Mouse (Mus musculus) layer of hippocampus, postnatal 25 days (tissue): ENCODE measurements around the gene Kptn. TPM values are rescaled to one million over a fixed set of nuclear protein-coding genes. Genes with fewer than 3 reads are reported as not detected.

ENCODE experiments used
- DNase-seq, 2 experiments: peaks; one replicate each; pipeline ENCODE4 v3.0.0; 2022; ENCODE audit warnings: mixed read lengths in 2 of 2, low spot score in 1 of 2; ENCODE audit errors: extremely low spot score in 1 of 2
- total RNA-seq, 2 experiments: library from RNA; stranded (reverse); gene quantifications; 2 replicates each; pipeline ENCODE4 v1.2.3; 2021

Gene Kptn
- total RNA-seq, 2 experiments from 2014 or later: 32.3 to 37.8 TPM

DNA sequence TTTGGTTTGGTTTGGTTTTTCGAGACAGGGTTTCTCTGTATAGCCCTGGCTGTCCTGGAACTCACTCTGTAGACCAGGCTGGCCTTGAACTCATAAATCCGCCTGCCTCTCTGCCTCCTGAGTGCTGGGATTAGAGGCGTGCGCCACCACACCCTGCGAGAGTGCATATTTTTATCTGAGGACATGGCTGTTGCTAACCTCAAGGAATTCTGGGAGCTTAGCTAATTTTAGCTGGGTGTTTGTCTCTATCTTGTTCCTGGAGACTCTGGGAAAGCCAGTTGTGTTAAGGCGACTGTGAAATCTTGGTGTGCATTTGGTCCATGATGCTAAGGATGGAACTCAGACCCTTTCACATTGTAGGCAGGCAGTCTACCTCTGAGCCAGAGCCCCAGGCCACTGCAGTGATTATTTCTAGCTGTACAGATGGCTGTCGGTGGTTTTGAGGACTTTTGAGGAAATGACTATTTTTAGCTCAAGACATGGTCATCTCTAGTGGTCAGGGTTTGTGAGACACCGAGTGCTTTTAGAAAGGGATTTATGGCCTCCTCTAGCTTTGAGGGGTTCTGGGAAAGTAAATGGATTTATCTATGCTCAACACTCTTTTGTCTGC lies 36.5 kb downstream of the Kptn start:
- peak in 1 of 2 experiments; percentile 2 for DNase-seq

DNA sequence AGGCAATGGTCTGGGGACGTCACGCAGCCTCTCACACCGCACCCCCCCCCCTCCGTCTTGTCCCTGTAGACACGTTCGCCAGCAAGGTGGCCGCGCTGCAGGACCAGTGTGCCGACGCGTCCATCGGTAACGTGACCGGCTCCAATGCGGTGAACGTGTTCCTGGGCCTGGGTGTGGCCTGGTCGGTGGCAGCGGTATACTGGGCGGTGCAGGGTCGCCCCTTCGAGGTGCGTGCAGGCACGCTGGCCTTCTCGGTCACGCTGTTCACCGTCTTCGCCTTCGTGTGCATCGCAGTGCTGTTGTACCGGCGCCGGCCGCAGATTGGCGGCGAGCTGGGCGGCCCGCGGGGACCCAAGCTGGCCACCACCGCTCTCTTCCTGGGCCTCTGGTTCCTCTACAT lies 39.0 kb downstream of the Kptn start:
- no peak for DNase-seq

DNA sequence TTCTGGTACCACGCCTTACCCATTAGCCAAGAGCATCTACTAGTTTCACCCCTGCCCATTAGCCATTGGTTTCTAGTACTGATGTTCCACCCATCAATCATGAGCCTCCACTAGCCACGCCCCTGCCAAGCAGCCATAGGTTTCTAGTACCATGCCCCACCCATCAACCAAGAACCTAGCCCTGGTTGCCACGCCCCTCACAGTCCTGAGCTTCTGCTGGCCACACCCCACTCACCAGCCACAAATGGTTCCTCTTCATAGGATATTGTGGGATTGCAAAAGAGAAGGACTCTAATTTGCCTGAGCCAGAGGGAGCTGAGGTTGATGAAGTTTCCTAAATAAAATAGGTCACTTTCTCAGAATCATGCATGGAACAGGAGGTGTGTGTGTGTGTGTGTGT lies 41.0 kb downstream of the Kptn start:
- DNase-seq: no peak

- DNase-seq: no peak
Measured at GRCm38 (mm10) chr7:16161302-16161701, 41.6 kb downstream of the Kptn start.

DNA sequence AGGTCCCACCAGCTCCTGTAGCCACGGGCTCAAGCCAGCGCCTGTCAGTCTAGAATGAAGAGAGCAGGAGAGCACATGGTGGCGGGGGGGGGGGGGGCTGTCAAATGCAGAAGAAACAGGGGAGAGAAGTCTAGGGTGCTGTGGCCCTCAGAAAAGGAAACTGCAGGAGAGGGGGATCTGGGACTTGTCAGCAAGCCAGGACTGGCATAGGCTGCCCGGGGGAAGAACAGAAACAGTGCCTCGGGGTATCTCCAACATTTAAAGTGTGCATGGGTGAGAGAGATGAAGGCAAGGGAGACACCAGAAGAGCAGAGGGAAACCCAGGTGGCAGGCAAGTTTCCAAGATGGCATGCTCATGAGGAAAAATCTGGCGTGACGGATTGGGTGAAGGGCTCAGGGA lies 42.3 kb downstream of the Kptn start:
- no peak for DNase-seq

DNA sequence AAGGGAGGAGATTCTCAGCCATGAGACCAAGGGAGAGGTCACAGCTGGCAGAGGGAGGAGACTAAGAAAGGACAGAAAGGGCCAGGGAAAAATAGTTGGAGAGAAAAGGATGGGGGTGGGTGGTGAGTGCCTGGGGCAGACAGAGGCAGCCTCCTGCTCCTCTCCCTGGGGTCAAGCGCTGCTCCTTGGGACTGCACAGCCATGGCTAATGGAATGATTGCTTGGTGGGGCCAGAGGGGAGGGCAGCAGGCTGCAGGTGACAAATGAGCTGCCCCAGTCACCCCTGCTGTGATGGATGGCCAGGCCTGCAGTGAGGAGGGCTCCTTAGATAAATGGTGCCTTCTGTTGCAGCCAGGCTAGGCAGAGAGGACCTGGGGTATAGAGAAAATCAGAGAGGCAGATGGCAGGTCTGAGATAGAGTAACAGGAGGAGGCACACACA lies 52.5 kb downstream of the Kptn start:
- DNase-seq: no peak

- DNase-seq: no peak
Measured at GRCm38 (mm10) chr7:16172586-16173140, 53.0 kb downstream of the Kptn start.

DNA sequence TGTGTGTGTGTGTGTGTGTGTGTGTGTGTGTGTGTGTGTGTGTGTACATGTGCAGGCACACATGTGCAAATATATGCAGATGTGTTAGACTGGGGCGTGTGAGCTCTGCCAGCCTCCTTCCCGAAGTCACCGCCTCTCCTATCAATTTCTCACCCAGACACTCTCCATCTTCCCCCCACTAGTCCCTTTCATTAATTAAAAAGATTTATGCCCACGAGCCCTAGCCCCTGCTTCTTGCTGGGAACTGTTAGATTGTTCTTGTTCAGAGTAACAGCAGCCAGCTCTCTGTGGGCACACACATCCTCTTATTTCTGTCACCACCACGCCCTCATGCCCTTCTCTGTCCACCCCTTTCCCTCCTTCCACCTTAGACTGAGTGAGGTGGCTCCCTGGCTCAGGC lies 53.5 kb downstream of the Kptn start:
- DNase-seq: no peak

- DNase-seq: peak in 1 of 2 experiments; percentile 38
Measured at GRCm38 (mm10) chr7:16174597-16175541, 55.2 kb downstream of the Kptn start, which contains the start of gene Meis3. Gene Meis3, plus strand, starts transcription at chr7:16175090.

- no peak for DNase-seq
Measured at GRCm38 (mm10) chr7:16175542-16175931, 55.8 kb downstream of the Kptn start.

Other genes starting within 250 kb of the Kptn start
- gene Crx, start 239.9 kb upstream of the Kptn start, total RNA-seq: not detected
- gene Crxos, start 237.3 kb upstream of the Kptn start, total RNA-seq: not detected
- gene Selenow, start 197.5 kb upstream of the Kptn start, total RNA-seq: 1,000 to 10,000 TPM; 1,670 to 1,760 TPM
- 100 to 1,000 TPM; 118 to 133 TPM for gene Nop53, start 173.8 kb upstream of the Kptn start, total RNA-seq
- 1 to 10 TPM; 4.5 to 5.5 TPM for gene Ehd2, start 152.3 kb upstream of the Kptn start, total RNA-seq
- 10 to 100 TPM; 15.9 to 23.2 TPM for gene Bicra, start 72.0 kb upstream of the Kptn start, total RNA-seq
- under 1 TPM; 0.44 to 0.66 TPM for gene Zfp541, start 58.1 kb upstream of the Kptn start, total RNA-seq
- gene Napa, start 21.4 kb upstream of the Kptn start, total RNA-seq: 100 to 1,000 TPM; 282 to 301 TPM
- gene Slc8a2, start 9.9 kb downstream of the Kptn start, total RNA-seq: 100 to 1,000 TPM; 294 to 322 TPM
- gene Meis3, start 55.2 kb downstream of the Kptn start, total RNA-seq: 10 to 100 TPM; 34.3 to 41.1 TPM
- 10 to 100 TPM; 11.4 to 13.6 TPM for gene Dhx34, start 102.1 kb downstream of the Kptn start, total RNA-seq
- under 1 TPM; 0.75 to 0.81 TPM for gene C5ar2, start 124.3 kb downstream of the Kptn start, total RNA-seq
- 1 to 10 TPM; 1.1 TPM for gene C5ar1, start 139.6 kb downstream of the Kptn start, total RNA-seq
- 10 to 100 TPM; 29.4 to 34.2 TPM for gene Inafm1, start 153.7 kb downstream of the Kptn start, total RNA-seq
- gene Ccdc9, start 166.9 kb downstream of the Kptn start, total RNA-seq: 10 to 100 TPM; 59.6 to 77.3 TPM
- 10 to 100 TPM; 14.0 to 20.0 TPM for gene Bbc3, start 188.5 kb downstream of the Kptn start, total RNA-seq